ENCODE assay signal across 14 mouse cellular contexts in the genomic region with DNA sequence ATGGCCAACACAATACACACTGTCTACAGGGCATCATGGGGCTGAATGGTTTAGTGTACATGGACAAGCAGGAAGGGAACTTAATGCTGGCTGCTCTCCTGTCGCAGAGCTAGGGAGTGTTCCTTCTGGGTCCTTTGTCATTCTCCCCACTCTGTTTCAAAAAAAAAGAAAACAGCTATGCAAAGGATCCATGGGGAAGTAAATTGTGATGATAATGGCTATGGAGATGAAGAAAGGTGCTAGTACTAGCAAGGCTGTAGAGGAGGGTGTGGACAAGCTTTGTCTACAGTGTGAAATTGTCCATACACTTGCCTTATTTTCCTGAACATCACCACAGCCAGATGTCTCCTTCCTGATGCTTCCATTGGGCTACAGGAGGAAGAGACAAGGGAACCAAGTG. TPM values are rescaled to one million over a fixed set of nuclear protein-coding genes. Genes with fewer than 3 reads are reported as not detected.
DNase-seq lines count a peak whose midpoint lies in the region; TF ChIP-seq lines count a peak whose summit lies in the region.
"Not testable (repeated sequence)": the region's sequence is repeated elsewhere in the genome, so short reads cannot be mapped to it uniquely, and the experiment has no call there.
"Had no signal": no experiment of that assay in that cellular context is flagged by ENCODE, and none has a peak within 500 bp of the region (broad histone marks: within the 10 kb centered on the region; RNA-seq: fewer than 3 reads in every experiment).

No protein-coding gene starts in this region.

- in situ Hi-C loops in ES-E14 (cut with MboI; ENCODE audit: low sequenced_read_pairs in 2 of 2, unreplicated experiment in 2 of 2) = loop anchor here in 1 of 2 experiments (10.0 kb wide), 1 partner anchor 190 kb away; no protein-coding TSS in a partner anchor

- DNase-seq in ES-CJ7 (ENCODE audit: low read depth, low spot score) (peak; percentile 35), R1 (ENCODE audit: low read depth, low spot score) (peak; percentile 75), ZHBTc4 (ENCODE audit: low read depth, low spot score) (peak; percentile 52)
- DNase-seq in ES-E14 (ENCODE audit: low read depth, low spot score) = not testable (repeated sequence)

- H3K36me3 ChIP-seq in ES-E14 (ENCODE audit: control insufficient read depth, insufficient read depth, low read length, poor library complexity, severe bottlenecking) = not testable (repeated sequence)

- H3K9ac ChIP-seq in ES-E14 (ENCODE audit: insufficient read depth, low read depth, low read length, poor library complexity, severe bottlenecking) = not testable (repeated sequence)

- not testable (repeated sequence) for H3K4me1 ChIP-seq in ES-E14 (ENCODE audit: control insufficient read depth in 2 of 2, insufficient read depth in 2 of 2, low read length in 2 of 2, poor library complexity in 1 of 2)

- not testable (repeated sequence) for H3K4me3 ChIP-seq in ES-E14 (ENCODE audit: insufficient read depth in 1 of 2, low read depth in 1 of 2, low read length in 2 of 2, poor library complexity in 1 of 2, severe bottlenecking in 1 of 2)

- H3K9me3 ChIP-seq in ES-E14 (ENCODE audit: control insufficient read depth, insufficient read depth, low read depth, low read length) = not testable (repeated sequence)

- not testable (repeated sequence) for H3K27ac ChIP-seq in ES-E14 (ENCODE audit: insufficient read depth, low read depth, low read length, poor library complexity, severe bottlenecking)

TF ChIP-seq in ES-E14, 5 proteins besides CTCF, POLR2A, EP300 and RAD21:
- peak; percentile 41; the same call in 1 of the 2 replicates for TF ChIP-seq ZNF384 (IDR thresholded peaks at IDR 0.05; ENCODE audit: low read depth, low read length)
TF ChIP-seq in ES-E14: peak in this region for 1; not testable (repeated sequence) for 4.

RNA-seq across cellular contexts. Expression of gene H2al1k, which starts 15.4 kb away (rescaled TPM):
- not detected in 2 replicates for total RNA-seq in ES-E14 (2012; rRNA removed)
- total RNA-seq: adrenal gland, adult 18-20 months; adrenal gland, adult 2 months; adrenal gland, adult 8-10 months; adrenal gland, postnatal 10 days; adrenal gland, postnatal 14 days; adrenal gland, postnatal 25 days; adrenal gland, postnatal 36 days; adrenal gland, postnatal 4 days; CH12.LX; MEL had no signal

RNA-seq across cellular contexts. Expression of gene H2al1m, which starts 51.4 kb away (rescaled TPM):
- 0.69 TPM in 1 of 2 replicates, not detected in the other for total RNA-seq in ES-E14 (2012; rRNA removed)
- total RNA-seq: adrenal gland, adult 18-20 months; adrenal gland, adult 2 months; adrenal gland, adult 8-10 months; adrenal gland, postnatal 14 days; adrenal gland, postnatal 25 days; CH12.LX had no signal
